Mouse (Mus musculus) CH12.LX (cell line): ENCODE data around the gene Pdcd1lg2. TPM values are rescaled to one million over a fixed set of nuclear protein-coding genes. Genes with fewer than 3 reads are reported as not detected.

Experiments
- DNase-seq: peaks from one replicate; pipeline ENCODE4 v3.0.0-alpha.2; 2013; ENCODE audit errors: extremely low read depth
- H3K27ac ChIP-seq: 2 replicates; pipeline ENCODE4 v1.5.1; 2012; ENCODE audit warnings: low read depth, mild to moderate bottlenecking, control low read depth, moderate library complexity; ENCODE audit not compliant: insufficient read depth
- H3K27me3 ChIP-seq: replicated peaks from 2 replicates; pipeline ENCODE3; 2012; ENCODE audit warnings: inconsistent platforms
- H3K36me3 ChIP-seq, 2 experiments: replicated peaks in 1 of 2; 2 replicates each; pipeline versions ENCODE3 to v1.6.1; 2012; ENCODE audit warnings: inconsistent platforms in 1 of 2, low read length in 1 of 2, mild to moderate bottlenecking in 1 of 2, mixed read lengths in 1 of 2, moderate library complexity in 1 of 2; ENCODE audit not compliant: control insufficient read depth in 1 of 2, insufficient read depth in 1 of 2
- H3K4me1 ChIP-seq, 2 experiments: 2 replicates each; pipeline ENCODE4 v1.6.1; 2012; ENCODE audit warnings: inconsistent platforms in 1 of 2, moderate library complexity in 1 of 2; ENCODE audit not compliant: insufficient read depth in 2 of 2, control insufficient read depth in 1 of 2
- H3K4me2 ChIP-seq: 2 replicates; pipeline ENCODE4 v1.6.1; 2012; ENCODE audit warnings: low read depth, mild to moderate bottlenecking, control low read depth; ENCODE audit not compliant: poor library complexity, insufficient read depth, severe bottlenecking
- H3K4me3 ChIP-seq, 3 experiments: fragments of 150-350 bp in 1 of 3; sonication (generic) in 1 of 3; replicated peaks in 1 of 3; 2 replicates each; pipeline versions ENCODE3 to v1.5.1; 2011 to 2012; ENCODE audit warnings: low read depth in 2 of 3, low read length in 2 of 3, mild to moderate bottlenecking in 2 of 3, moderate library complexity in 2 of 3, control low read depth in 1 of 3, improper control_type of control experiment in 1 of 3, inconsistent platforms in 1 of 3, mixed read lengths in 1 of 3; ENCODE audit not compliant: poor library complexity in 1 of 3
- H3K79me2 ChIP-seq: replicated peaks from 2 replicates; pipeline ENCODE4 v1.6.1; 2012; ENCODE audit warnings: mild to moderate bottlenecking, moderate library complexity; ENCODE audit not compliant: control insufficient read depth, poor library complexity, insufficient read depth, severe bottlenecking; ENCODE audit errors: extremely low read depth
- H3K9ac ChIP-seq: 2 replicates; pipeline ENCODE4 v1.6.1; 2012; ENCODE audit warnings: low read depth, mild to moderate bottlenecking, control low read depth, moderate library complexity; ENCODE audit not compliant: insufficient read depth
- H3K9me3 ChIP-seq: replicated peaks from 2 replicates; pipeline ENCODE3; 2012; ENCODE audit warnings: low read length, inconsistent platforms, mixed read lengths
- CTCF ChIP-seq, 2 experiments: IDR thresholded peaks in 1 of 2; conservative IDR thresholded peaks in 1 of 2; 2 replicates each; pipeline ENCODE4 v1.5.1; 2011 to 2012; ENCODE audit warnings: low read depth in 2 of 2, low read length in 2 of 2, improper control_type of control experiment in 1 of 2, inconsistent platforms in 1 of 2, mild to moderate bottlenecking in 1 of 2, moderate library complexity in 1 of 2
- E2F4 ChIP-seq: IDR thresholded peaks from 2 replicates; pipeline ENCODE4 v1.6.1; 2011; ENCODE audit warnings: low read depth, low read length, improper control_type of control experiment; ENCODE audit not compliant: insufficient replicate concordance
- HCFC1 ChIP-seq: IDR thresholded peaks from 2 replicates; pipeline ENCODE4 v1.6.1; 2012; ENCODE audit warnings: low read depth, mild to moderate bottlenecking, inconsistent platforms, low read length, improper control_type of control experiment
- MAFK ChIP-seq: IDR thresholded peaks from 2 replicates; pipeline ENCODE4 v1.6.1; 2011; ENCODE audit warnings: low read length, improper control_type of control experiment; ENCODE audit not compliant: insufficient replicate concordance
- MAX ChIP-seq: IDR thresholded peaks from 2 replicates; pipeline ENCODE4 v1.6.1; 2011; ENCODE audit warnings: low read length, improper control_type of control experiment
- MAZ ChIP-seq: IDR thresholded peaks from 2 replicates; pipeline ENCODE4 v1.6.1; 2012; ENCODE audit warnings: low read depth, mild to moderate bottlenecking, inconsistent platforms, low read length, improper control_type of control experiment, moderate library complexity
- MEF2A ChIP-seq: IDR thresholded peaks from 2 replicates; pipeline ENCODE4 v1.6.1; 2014; ENCODE audit warnings: low read depth, mild to moderate bottlenecking, inconsistent platforms, low read length, improper control_type of control experiment, borderline replicate concordance
- MYC ChIP-seq: IDR thresholded peaks from 2 replicates; pipeline ENCODE4 v1.6.1; 2011; ENCODE audit warnings: low read depth, mild to moderate bottlenecking, improper control_type of control experiment, low read length
- POLR2A ChIP-seq: IDR thresholded peaks from 2 replicates; pipeline ENCODE4 v1.6.1; 2011; ENCODE audit warnings: low read depth, mild to moderate bottlenecking, improper control_type of control experiment, low read length
- POLR2AphosphoS2 ChIP-seq: IDR thresholded peaks from 2 replicates; pipeline ENCODE4 v1.6.1; 2011; ENCODE audit warnings: low read depth, low read length, improper control_type of control experiment
- RAD21 ChIP-seq: IDR thresholded peaks from 2 replicates; pipeline ENCODE4 v1.6.1; 2011; ENCODE audit warnings: low read depth, mild to moderate bottlenecking, low read length, improper control_type of control experiment, moderate library complexity
- SIN3A ChIP-seq: IDR thresholded peaks from 2 replicates; pipeline ENCODE4 v1.6.1; 2012; ENCODE audit warnings: low read length, improper control_type of control experiment, inconsistent platforms
- SMC3 ChIP-seq: IDR thresholded peaks from 2 replicates; pipeline ENCODE4 v1.6.1; 2011; ENCODE audit warnings: low read depth, low read length, improper control_type of control experiment
- UBTF ChIP-seq: IDR thresholded peaks from 2 replicates; pipeline ENCODE4 v1.6.1; 2012; ENCODE audit warnings: low read depth, mild to moderate bottlenecking, inconsistent platforms, low read length, improper control_type of control experiment, moderate library complexity
- USF1 ChIP-seq: IDR thresholded peaks from 2 replicates; pipeline ENCODE4 v1.6.1; 2014; ENCODE audit warnings: low read depth, mild to moderate bottlenecking, inconsistent platforms, low read length, improper control_type of control experiment
- ZKSCAN1 ChIP-seq: IDR thresholded peaks from 2 replicates; pipeline ENCODE4 v1.6.1; 2012; ENCODE audit warnings: low read depth, inconsistent platforms, low read length, improper control_type of control experiment, borderline replicate concordance
- ZNF384 ChIP-seq: IDR thresholded peaks from 2 replicates; pipeline ENCODE4 v1.6.1; 2012; ENCODE audit warnings: low read depth, low read length, improper control_type of control experiment, inconsistent platforms
- dilution Hi-C: fragments of 300-500 bp; cut with MboI; formaldehyde crosslinking; loops from 2 replicates; pipeline ENCODE4 v1.14.3; 2020; ENCODE audit warnings: low sequenced_read_pairs; ENCODE audit not compliant: extremely low pct_unique_long_range_greater_than_20kb, extremely low pct_ligation_motif_present
- in situ Hi-C: fragments of 300-500 bp; cut with MboI; formaldehyde crosslinking; loops from 3 replicates; pipeline ENCODE4 v1.14.3; 2019; ENCODE audit warnings: low sequenced_read_pairs, low pct_ligation_motif_present, low pct_unique_long_range_greater_than_20kb, mixed read lengths
- polyA plus RNA-seq: library from polyadenylated mRNA; unstranded; fragments of >175 nt; gene quantifications from 2 replicates; pipeline ENCODE4 v1.2.1, GENCODE M21; 2012; ENCODE audit warnings: low read depth; ENCODE audit not compliant: insufficient read length
- total RNA-seq, 2 experiments: library from RNA; depleted of rRNA; stranded (reverse); fragments of 300-350 nt in 1 of 2; fragments of >200 nt in 1 of 2; gene quantifications; 2 replicates each; pipeline ENCODE4 v1.2.3; 2012 to 2014

The Pdcd1lg2 gene
- total and polyA plus RNA-seq, 3 experiments: 1.4 to 5.5 (median 1.7) TPM

DNA sequence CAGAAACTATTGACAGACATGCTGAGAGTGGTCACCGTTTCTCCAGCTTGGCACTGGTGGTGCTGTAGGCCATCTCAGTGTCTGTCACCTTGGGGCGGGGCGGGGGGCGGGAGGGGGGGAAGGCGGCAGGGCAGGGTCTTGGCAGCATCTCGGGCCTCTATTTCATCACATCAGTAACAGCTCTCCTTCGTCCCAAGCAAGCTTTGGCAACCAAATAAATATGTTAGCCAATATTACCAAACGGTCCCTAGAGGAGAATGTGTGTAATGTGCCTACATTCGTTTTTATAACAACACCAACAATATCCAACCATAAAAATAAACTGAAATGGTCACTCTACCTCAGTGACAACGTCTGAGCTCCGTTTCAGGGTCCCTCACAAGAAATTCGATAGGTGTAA, 40.6 kb upstream of the Pdcd1lg2 start:
- no peaks in the 10 kb centered on the region for H3K27me3 ChIP-seq
- dilution Hi-C loops: no loop called here
- in situ Hi-C loops: loop anchor here (5.0 to 25.0 kb wide), 3 partner anchors 122 to 583 kb away; partner anchors contain the start of genes 9930021J03Rik and Ranbp6
- H3K9ac ChIP-seq: peak overlapping the region; percentile 88
- H3K9me3 ChIP-seq: no peaks in the 10 kb centered on the region
- peak overlapping the region in 2 of 3 experiments; percentile 51 to 59 for H3K4me3 ChIP-seq
- H3K4me1 ChIP-seq: peaks cover 10 to 26% of the 10 kb centered on the region in 2 experiments
- H3K27ac ChIP-seq: peak overlapping the region; percentile 69; the same call in 1 of the 2 replicates
- H3K4me2 ChIP-seq: peak overlapping the region; percentile 93
- no peak for DNase-seq
- peaks cover 6 to 12% of the 10 kb centered on the region in 2 experiments for H3K36me3 ChIP-seq
- H3K79me2 ChIP-seq: peaks cover 50% of the 10 kb centered on the region
- TF ChIP-seq POLR2A (no peak), ZKSCAN1 (no peak), HCFC1 (no peak), CTCF (conservative IDR thresholded peaks at IDR 0.05 in 1 of 2, IDR thresholded peaks at IDR 0.05 in 1 of 2; ENCODE audit: low read depth in 2 of 2, low read length in 2 of 2) (no peak), MAZ (0 out of 2 replicates have a peak, but pooled peaks have one; percentile 27), MEF2A (no peak), UBTF (no peak), E2F4 (no peak), POLR2AphosphoS2 (no peak)

DNA sequence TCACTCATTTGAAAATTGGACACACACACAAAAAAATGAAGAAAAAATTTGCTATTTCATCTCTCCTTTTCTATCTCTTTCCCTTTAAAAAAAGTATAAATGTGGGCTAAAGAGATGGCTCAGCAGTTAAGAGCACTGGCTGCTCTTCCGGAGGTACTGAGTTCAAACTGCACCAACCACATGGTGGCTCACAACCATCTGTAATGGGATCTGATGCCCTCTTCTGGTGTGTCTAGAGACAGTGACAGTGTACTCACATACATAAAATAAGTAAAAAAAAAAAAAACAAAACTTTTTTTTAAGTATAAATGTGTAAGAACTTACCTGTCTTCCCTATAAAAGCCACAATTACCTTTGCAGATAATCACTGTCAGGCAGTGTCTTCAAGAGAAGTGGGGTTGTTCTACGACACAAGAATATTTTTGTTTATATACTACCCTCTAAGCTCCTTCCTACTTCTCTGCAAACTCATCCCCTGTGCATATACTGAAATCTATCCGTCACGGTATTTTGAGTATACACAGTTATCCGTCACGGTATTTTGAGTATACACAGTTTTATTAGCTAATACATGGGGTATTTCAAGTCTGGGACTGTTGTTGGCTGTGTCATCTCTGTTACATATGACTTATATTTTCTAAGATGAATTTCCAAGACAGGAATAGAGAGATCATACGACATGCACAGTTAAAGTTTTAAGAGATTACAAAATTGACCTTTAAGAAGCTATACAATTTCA, 40.0 kb upstream of the Pdcd1lg2 start:
- in situ Hi-C loops: loop anchor here (5.0 to 25.0 kb wide), 3 partner anchors 122 to 583 kb away; partner anchors contain the start of genes 9930021J03Rik and Ranbp6
- dilution Hi-C loops: no loop called here
- Histone ChIP-seq H3K4me3 (peak overlapping the region; percentile 53 to 71 (median 63)), H3K9ac (peak overlapping the region; percentile 88), H3K4me2 (peak overlapping the region; percentile 98), H3K27ac (peak overlapping the region; percentile 85), H3K9me3 (no peaks in the 10 kb centered on the region), H3K36me3 (peaks cover 6 to 17% of the 10 kb centered on the region in 2 experiments), H3K79me2 (peaks cover 50% of the 10 kb centered on the region), H3K27me3 (no peaks in the 10 kb centered on the region), H3K4me1 (peaks cover 12 to 26% of the 10 kb centered on the region in 2 experiments)
- DNase-seq: no peak
- TF ChIP-seq MAFK (peak; percentile 60; the same call in 1 of the 2 replicates), CTCF (conservative IDR thresholded peaks at IDR 0.05 in 1 of 2, IDR thresholded peaks at IDR 0.05 in 1 of 2; ENCODE audit: low read depth in 2 of 2, low read length in 2 of 2) (peak in 1 of 2 experiments; percentile 70; a peak in 2 of 4 replicates), MAX (peak; percentile 27; the same call in 1 of the 2 replicates), RAD21 (peak; percentile 24), ZNF384 (peak; percentile 76), MYC (peak; percentile 92), SIN3A (peak; percentile 29; the same call in 1 of the 2 replicates), SMC3 (peak; percentile 30), USF1 (no peak), E2F4 (no peak)
